Mouse (Mus musculus) heart, adult 2 months (tissue): ENCODE data around the gene H2-Ob.

Source experiments
- CTCF ChIP-seq: fragments of 200-600 bp; IDR thresholded peaks from 2 replicates; pipeline ENCODE4 v1.8.1; 2022; ENCODE audit warnings: antibody characterized with exemption, mild to moderate bottlenecking, moderate library complexity
- EP300 ChIP-seq: fragments of 200-500 bp; IDR thresholded peaks from 2 replicates; pipeline ENCODE4 v1.6.1; 2011; ENCODE audit warnings: low read depth, low read length, control low read depth; ENCODE audit not compliant: insufficient read depth
- POLR2A ChIP-seq: fragments of 200-500 bp; IDR thresholded peaks from 2 replicates; pipeline ENCODE4 v1.6.1; 2011; ENCODE audit warnings: mild to moderate bottlenecking, low read depth, low read length, control low read depth; ENCODE audit not compliant: insufficient read depth

- TF ChIP-seq POLR2A = no peak
- TF ChIP-seq CTCF = no peak
- TF ChIP-seq EP300 = no peak
Observed at GRCm38 (mm10) chr17:34217216-34217928, 21.3 kb upstream of the H2-Ob start.
